Mouse (Mus musculus) frontal cortex, adult (tissue): ENCODE results near the gene Gpr119.

Source experiments
- ATAC-seq: cut with Nextera tagmentation; 2 replicates; pipeline ENCODE4 v1.9.2; 2017; ENCODE audit warnings: mild to moderate bottlenecking, moderate library complexity, mixed read lengths; ENCODE audit not compliant: low TSS enrichment

Gpr119 gene

GRCm38 (mm10) chrX:48674171-48674570 lies at the start of gene Gpr119:
Gene Gpr119, minus strand, starts transcription at chrX:48674478.
- no peak for ATAC-seq

- ATAC-seq = no peak
Measured at GRCm38 (mm10) chrX:48712846-48713245, 38.6 kb upstream of the Gpr119 start.

- no peak for ATAC-seq
Measured at GRCm38 (mm10) chrX:48709701-48710100, 35.4 kb upstream of the Gpr119 start.

GRCm38 (mm10) chrX:48694864-48695371 lies 20.6 kb upstream of the Gpr119 start, which contains the start of gene Rbmx2:
Gene Rbmx2, plus strand, starts transcription at chrX:48695004.
- ATAC-seq = peak; percentile 100

GRCm38 (mm10) chrX:48694460-48694859 lies 20.2 kb upstream of the Gpr119 start:
- peak; percentile 80 for ATAC-seq

- no peak for ATAC-seq
Measured at GRCm38 (mm10) chrX:48683857-48684256, 9.6 kb upstream of the Gpr119 start.

DNA sequence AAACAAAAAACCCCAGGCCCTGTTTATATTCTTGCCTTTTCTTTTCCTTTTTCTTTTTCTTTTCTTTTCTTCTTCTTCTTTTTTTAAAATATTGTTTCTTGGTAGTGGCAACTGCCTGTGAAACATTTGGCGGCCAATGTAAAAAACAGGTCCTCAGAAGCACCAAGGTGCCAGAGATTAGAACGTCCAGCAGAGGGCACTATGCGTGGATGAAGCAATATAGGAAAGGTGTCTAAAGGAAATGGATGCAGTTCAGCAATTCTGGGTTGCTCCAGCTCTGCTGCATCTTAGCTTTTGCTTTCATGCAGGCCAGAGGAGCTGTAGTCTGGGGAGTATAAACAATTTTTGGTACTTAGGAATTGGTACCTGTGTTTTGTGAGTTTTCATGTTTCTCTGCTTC lies 9.2 kb upstream of the Gpr119 start:
- peak; percentile 87 for ATAC-seq

GRCm38 (mm10) chrX:48671714-48672113 lies 2.6 kb downstream of the Gpr119 start:
- ATAC-seq = no peak

DNA sequence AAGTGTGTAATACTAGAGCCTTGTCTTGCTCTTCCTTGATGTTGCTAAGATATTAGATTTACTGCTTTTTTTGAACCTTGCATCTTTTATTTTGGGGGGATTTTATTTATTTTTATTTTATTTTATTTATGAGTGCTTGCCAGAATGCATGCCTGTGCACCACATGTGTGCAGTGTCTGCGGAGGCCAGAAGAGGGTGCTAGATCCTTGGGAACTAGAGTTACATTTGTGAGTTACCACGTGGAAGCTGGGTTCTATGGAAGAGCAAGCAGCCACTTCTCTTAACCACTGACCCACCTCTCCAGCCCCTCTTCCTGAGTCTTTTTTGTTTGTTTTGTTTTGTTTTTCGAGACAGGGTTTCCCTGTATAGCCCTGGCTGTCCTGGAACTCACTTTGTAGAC lies 4.7 kb downstream of the Gpr119 start:
- no peak for ATAC-seq

- peak; percentile 50; the same call in 1 of the 2 replicates for ATAC-seq
Measured at GRCm38 (mm10) chrX:48666807-48667206, 7.5 kb downstream of the Gpr119 start.

GRCm38 (mm10) chrX:48644122-48644521 lies 30.2 kb downstream of the Gpr119 start:
- ATAC-seq = no peak

DNA sequence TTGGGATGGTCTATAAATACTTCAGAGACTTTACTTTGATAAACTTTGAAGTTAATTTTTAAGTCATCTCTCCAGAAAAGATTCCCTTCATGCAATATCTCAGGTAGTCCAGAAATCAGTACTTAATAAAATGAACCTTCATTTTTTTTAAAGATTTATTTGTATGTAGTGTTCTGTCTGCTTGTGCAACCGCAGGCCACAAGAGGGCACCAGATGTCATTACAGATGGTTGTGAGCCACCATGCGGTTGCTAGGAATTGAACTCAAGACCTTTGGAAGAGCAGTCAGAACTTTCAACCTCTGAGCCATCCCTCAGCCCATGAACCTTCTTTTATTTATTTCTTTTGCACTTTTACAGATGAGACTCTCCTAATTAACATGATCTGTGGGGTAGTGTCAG lies 37.2 kb downstream of the Gpr119 start:
- no peak for ATAC-seq

- no peak; the same call in 1 of the 2 replicates for ATAC-seq
Measured at GRCm38 (mm10) chrX:48624054-48624420, 50.2 kb downstream of the Gpr119 start.

GRCm38 (mm10) chrX:48623379-48624053 lies 50.8 kb downstream of the Gpr119 start, which contains the start of gene Slc25a14:
Gene Slc25a14, plus strand, starts transcription at chrX:48623413.
- peak; percentile 98 for ATAC-seq

- ATAC-seq = no peak
Measured at GRCm38 (mm10) chrX:48623049-48623378, 51.3 kb downstream of the Gpr119 start.
